Mouse (Mus musculus): ENCODE results near the gene Nln. TPM values are rescaled to one million over a fixed set of nuclear protein-coding genes. Genes with fewer than 3 reads are reported as not detected.

Nln gene
- total and polyA plus RNA-seq, 3 experiments: 15.4 to 229 (median 16.1) TPM

DNA sequence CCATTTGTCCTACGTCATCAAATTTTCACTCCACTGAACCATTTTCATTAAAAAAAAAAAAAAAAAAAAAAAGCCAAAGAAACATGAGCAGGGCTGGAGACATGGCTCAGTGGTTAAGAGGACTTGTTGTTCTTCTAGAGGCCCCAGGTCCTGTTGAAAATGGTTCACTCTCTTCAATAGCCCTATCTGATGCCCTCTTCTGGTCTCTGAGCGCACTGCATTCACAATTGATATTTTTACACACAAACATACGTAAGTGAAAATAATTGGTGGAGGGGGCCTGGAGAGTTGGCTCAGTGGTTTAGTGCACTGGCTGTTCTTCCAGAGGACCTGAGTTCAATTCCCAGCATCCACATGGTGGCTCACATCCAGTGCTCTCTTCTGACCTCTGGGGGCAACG is 4.4 kb upstream of the Nln start (continued):
- TF ChIP-seq TCF12 (IDR thresholded peaks at IDR 0.05; ENCODE audit: low read depth, low read length) (no peak), GATA1 (IDR thresholded peaks at IDR 0.05; ENCODE audit: low read depth, low read length) (no peak), MEF2A (IDR thresholded peaks at IDR 0.05; ENCODE audit: extremely low read depth, insufficient replicate concordance, low read depth, low read length, poor library complexity, severe bottlenecking) (no peak), NELFE (IDR thresholded peaks at IDR 0.05; ENCODE audit: low read depth, low read length) (no peak), POLR2AphosphoS2 (IDR thresholded peaks at IDR 0.05; ENCODE audit: low read length) (no peak), ZKSCAN1 (IDR thresholded peaks at IDR 0.05; ENCODE audit: low read depth, low read length) (no peak), POLR2A (IDR thresholded peaks at IDR 0.05; ENCODE audit: control insufficient read depth in 1 of 2, insufficient read depth in 1 of 2, low read depth in 1 of 2, low read length in 2 of 2, poor library complexity in 1 of 2) (no peak), GABPA (IDR thresholded peaks at IDR 0.05; ENCODE audit: low read depth, low read length) (no peak), MYC (IDR thresholded peaks at IDR 0.05; ENCODE audit: low read depth, low read length) (no peak)

DNA sequence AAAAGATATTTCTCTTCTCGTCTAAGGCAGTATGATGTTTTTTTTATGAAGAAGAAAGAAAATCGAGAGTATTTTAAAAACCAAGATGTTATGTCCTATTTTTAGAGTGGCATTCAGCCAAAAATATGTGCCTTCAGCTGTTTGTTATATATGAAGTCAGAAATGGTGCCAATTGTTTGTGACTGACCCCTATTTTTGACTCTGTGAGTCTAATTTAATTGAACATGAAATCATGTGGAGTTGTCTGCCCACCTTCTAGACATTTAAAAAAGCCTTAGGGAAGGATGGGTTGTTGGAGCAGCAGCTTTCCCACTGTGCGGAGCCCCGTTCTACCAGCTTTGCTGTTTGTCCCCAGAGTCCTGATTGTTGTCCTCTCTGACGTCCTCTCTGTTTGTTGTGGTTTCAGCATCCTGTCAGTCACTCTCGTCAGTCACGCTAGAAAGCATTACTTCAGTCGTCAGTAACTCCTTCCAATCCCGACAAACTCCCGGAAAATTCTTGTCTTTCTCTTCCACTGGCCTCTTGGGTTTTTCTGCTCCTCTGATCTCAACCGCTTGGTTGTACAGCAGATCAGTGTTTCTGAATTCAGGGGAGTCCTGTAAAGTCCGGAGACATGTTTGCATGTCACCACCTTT is 3.0 kb upstream of the Nln start:
- no peak overlapping the region for H3K27ac ChIP-seq (ENCODE audit: control insufficient read depth, low read depth, low read length)
- H3K79me2 ChIP-seq (ENCODE audit: control insufficient read depth, insufficient read depth, low read length, poor library complexity): peaks cover 5% of the 10 kb centered on the region; the same call in 1 of the 2 replicates
- H3K4me1 ChIP-seq (ENCODE audit: control insufficient read depth in 1 of 2, insufficient read depth in 2 of 2, low read length in 2 of 2): peaks cover 0 to 9% of the 10 kb centered on the region in 2 experiments; a peak in 1 of 4 replicates
- peaks cover 0 to 2% of the 10 kb centered on the region in 2 experiments; a peak in 1 of 4 replicates for H3K36me3 ChIP-seq (ENCODE audit: control insufficient read depth in 1 of 2, insufficient read depth in 2 of 2, low read length in 2 of 2)
- TF ChIP-seq MXI1 (IDR thresholded peaks at IDR 0.05; ENCODE audit: low read depth, low read length) (no peak), ZC3H11A (IDR thresholded peaks at IDR 0.05; ENCODE audit: low read depth, low read length) (no peak), POLR2AphosphoS2 (IDR thresholded peaks at IDR 0.05; ENCODE audit: low read length) (no peak), BHLHE40 (IDR thresholded peaks at IDR 0.05; ENCODE audit: borderline replicate concordance, low read depth, low read length) (no peak), ZKSCAN1 (IDR thresholded peaks at IDR 0.05; ENCODE audit: low read depth, low read length) (no peak), RCOR1 (IDR thresholded peaks at IDR 0.05; ENCODE audit: low read depth, low read length) (no peak), E2F4 (IDR thresholded peaks at IDR 0.05; ENCODE audit: borderline replicate concordance, low read depth, low read length) (no peak), JUND (IDR thresholded peaks at IDR 0.05; ENCODE audit: low read depth, low read length) (no peak), UBTF (IDR thresholded peaks at IDR 0.05; ENCODE audit: borderline replicate concordance, insufficient read depth, low read depth, low read length) (no peak), TAL1 (IDR thresholded peaks at IDR 0.05; ENCODE audit: low read length) (no peak), TBP (IDR thresholded peaks at IDR 0.05; ENCODE audit: low read depth, low read length) (no peak), POLR2AphosphoS5 (IDR thresholded peaks at IDR 0.05; ENCODE audit: borderline replicate concordance, low read depth, low read length) (no peak)
- DNase-seq (ENCODE audit: low read depth, low spot score): no peak
- H3K9ac ChIP-seq (ENCODE audit: control insufficient read depth, low read depth, low read length, poor library complexity, severe bottlenecking): no peak overlapping the region
- no peaks in the 10 kb centered on the region for H3K9me3 ChIP-seq (replicated peaks; ENCODE audit: insufficient read depth, low read length)
- no peak overlapping the region for H3K4me3 ChIP-seq (ENCODE audit: control insufficient read depth in 1 of 2, insufficient read depth in 1 of 2, low read depth in 2 of 2, low read length in 2 of 2)
- peaks cover 3 to 5% of the 10 kb centered on the region in 2 experiments; a peak in 3 of 4 replicates for H3K27me3 ChIP-seq (ENCODE audit: control insufficient read depth in 1 of 2, insufficient read depth in 2 of 2, low read length in 2 of 2)

Data from MEL (cell line).